Mouse (Mus musculus): Measurements from ENCODE around the gene Aox2. TPM values are rescaled to one million over a fixed set of nuclear protein-coding genes. Genes with fewer than 3 reads are reported as not detected.

The Aox2 gene
- polyA plus RNA-seq, 1 experiment from 2014 or later = not detected

GRCm38 (mm10) chr1:58294730-58295129 lies 16.6 kb downstream of the Aox2 start:
- no peak for ATAC-seq (ENCODE audit: low FRiP score, low read depth)
- Histone ChIP-seq H3K27ac (no peak overlapping the region), H3K4me1 (no peaks in the 10 kb centered on the region), H3K4me3 (no peak overlapping the region), H3K4me2 (replicated peaks) (no peak overlapping the region), H3K27me3 (replicated peaks) (no peaks in the 10 kb centered on the region), H3K9me3 (no peaks in the 10 kb centered on the region), H3K36me3 (no peaks in the 10 kb centered on the region), H3K9ac (no peak overlapping the region)
- WGBS = 84% methylated on average over 5 of the region's 5 CpGs

GRCm38 (mm10) chr1:58296278-58296677 lies 18.2 kb downstream of the Aox2 start:
- ATAC-seq (ENCODE audit: low FRiP score, low read depth) = peak; percentile 70; the same call in 1 of the 2 replicates
- H3K9ac ChIP-seq = no peak overlapping the region
- no peaks in the 10 kb centered on the region for H3K36me3 ChIP-seq
- no peak overlapping the region for H3K27ac ChIP-seq
- H3K4me2 ChIP-seq (replicated peaks) = no peak overlapping the region
- no peaks in the 10 kb centered on the region for H3K9me3 ChIP-seq
- 2% methylated on average over 7 of the region's 7 CpGs for WGBS
- no peaks in the 10 kb centered on the region for H3K27me3 ChIP-seq (replicated peaks)
- no peaks in the 10 kb centered on the region for H3K4me1 ChIP-seq
- no peak overlapping the region for H3K4me3 ChIP-seq

DNA sequence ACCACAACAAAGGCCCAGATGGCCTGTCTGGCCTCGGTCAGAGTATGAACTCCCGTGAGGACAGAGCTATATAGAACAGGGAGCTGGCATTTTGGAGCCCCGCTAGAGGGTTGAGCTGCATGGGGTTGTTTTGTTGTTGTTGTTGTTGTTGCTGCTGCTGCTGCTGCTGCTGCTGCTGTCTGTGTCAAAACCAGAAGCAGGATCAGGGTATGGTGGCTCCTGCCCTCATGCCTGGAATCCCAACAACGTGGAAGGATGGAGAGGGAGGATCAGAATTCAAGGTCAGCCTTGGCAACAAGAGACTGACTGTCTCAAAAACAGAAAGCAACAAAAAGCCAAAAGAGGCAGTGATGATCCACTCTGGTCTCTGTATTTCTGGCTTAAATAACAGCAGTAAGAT lies 18.7 kb downstream of the Aox2 start:
- ATAC-seq (ENCODE audit: low FRiP score, low read depth) = no peak

GRCm38 (mm10) chr1:58298347-58298746 lies 20.2 kb downstream of the Aox2 start:
- WGBS = 78% methylated on average over 6 of the region's 6 CpGs
- H3K9me3 ChIP-seq = no peaks in the 10 kb centered on the region

More for the DNA sequence above, 18.7 kb downstream of the Aox2 start:
- no peak overlapping the region for H3K9ac ChIP-seq
- no peak overlapping the region for H3K4me2 ChIP-seq (replicated peaks)
- WGBS = 48% methylated on average over 4 of the region's 4 CpGs
- H3K36me3 ChIP-seq = no peaks in the 10 kb centered on the region
- H3K27me3 ChIP-seq (replicated peaks) = no peaks in the 10 kb centered on the region
- no peak overlapping the region for H3K27ac ChIP-seq
- H3K9me3 ChIP-seq = no peaks in the 10 kb centered on the region
- H3K4me3 ChIP-seq = no peak overlapping the region
- H3K4me1 ChIP-seq = no peaks in the 10 kb centered on the region

DNA sequence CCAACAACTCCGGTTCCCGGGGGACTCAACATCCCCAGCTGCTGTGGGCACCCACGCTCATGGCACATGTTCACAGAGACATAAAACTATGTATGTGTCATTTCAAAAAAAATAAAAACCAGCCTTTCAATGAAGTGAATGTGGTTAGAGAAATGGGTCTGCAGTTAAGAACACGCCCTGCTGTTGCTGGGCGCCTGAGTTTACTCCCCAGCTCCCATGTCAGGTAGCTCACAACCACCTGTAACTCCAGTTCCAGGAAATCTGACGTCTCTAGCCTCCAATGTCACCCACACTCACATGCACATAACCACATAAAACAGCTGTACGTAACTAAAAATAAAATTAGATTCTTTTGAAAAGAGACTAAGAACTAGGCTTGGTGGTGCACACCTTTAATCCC lies 22.9 kb downstream of the Aox2 start:
- no peaks in the 10 kb centered on the region for H3K36me3 ChIP-seq
- H3K27ac ChIP-seq = no peak overlapping the region
- no peak overlapping the region for H3K4me3 ChIP-seq
- H3K9me3 ChIP-seq = no peaks in the 10 kb centered on the region
- no peaks in the 10 kb centered on the region for H3K27me3 ChIP-seq (replicated peaks)
- 93% methylated on average over 7 of the region's 7 CpGs for WGBS
- no peak for ATAC-seq (ENCODE audit: low FRiP score, low read depth)
- no peaks in the 10 kb centered on the region for H3K4me1 ChIP-seq
- no peak overlapping the region for H3K9ac ChIP-seq
- H3K4me2 ChIP-seq (replicated peaks) = no peak overlapping the region

More at GRCm38 (mm10) chr1:58298347-58298746, 20.2 kb downstream of the Aox2 start:
- Histone ChIP-seq H3K4me1 (no peaks in the 10 kb centered on the region), H3K4me3 (no peak overlapping the region), H3K4me2 (replicated peaks) (no peak overlapping the region), H3K27me3 (replicated peaks) (no peaks in the 10 kb centered on the region), H3K36me3 (no peaks in the 10 kb centered on the region), H3K9ac (no peak overlapping the region), H3K27ac (no peak overlapping the region)
- ATAC-seq (ENCODE audit: low FRiP score, low read depth) = no peak

DNA sequence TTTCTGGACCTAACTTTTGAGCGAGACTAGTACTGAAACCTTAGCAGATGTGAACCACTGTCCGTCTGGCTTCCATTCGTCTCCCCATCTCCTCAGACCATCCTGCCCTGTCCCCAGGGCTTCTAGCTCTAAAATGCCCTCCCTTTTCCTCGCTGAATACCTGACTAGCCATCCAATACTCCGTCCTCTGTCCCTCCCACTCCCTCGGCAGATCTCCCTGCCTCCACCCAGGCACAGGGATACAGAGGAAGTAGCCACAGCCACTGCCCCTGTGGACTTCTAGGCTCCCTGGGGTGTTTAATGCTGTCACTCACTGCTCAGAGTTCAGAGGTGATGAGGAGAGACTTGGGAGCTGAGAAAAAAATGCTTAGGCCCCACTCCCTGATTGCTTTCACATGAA lies 23.9 kb downstream of the Aox2 start:
- Histone ChIP-seq H3K27me3 (replicated peaks) (no peaks in the 10 kb centered on the region), H3K4me3 (no peak overlapping the region), H3K4me1 (no peaks in the 10 kb centered on the region), H3K27ac (no peak overlapping the region), H3K9me3 (no peaks in the 10 kb centered on the region), H3K9ac (no peak overlapping the region), H3K4me2 (replicated peaks) (no peak overlapping the region), H3K36me3 (no peaks in the 10 kb centered on the region)
- no peak for ATAC-seq (ENCODE audit: low FRiP score, low read depth)
- WGBS = 70% methylated on average over 6 of the region's 6 CpGs

GRCm38 (mm10) chr1:58303009-58303408 lies 24.9 kb downstream of the Aox2 start:
- H3K9me3 ChIP-seq = no peaks in the 10 kb centered on the region
- no peak overlapping the region for H3K9ac ChIP-seq
- no peaks in the 10 kb centered on the region for H3K27me3 ChIP-seq (replicated peaks)
- H3K4me2 ChIP-seq (replicated peaks) = no peak overlapping the region
- no peak for ATAC-seq (ENCODE audit: low FRiP score, low read depth)
- H3K4me1 ChIP-seq = no peaks in the 10 kb centered on the region
- WGBS = 92% methylated on average over 6 of the region's 6 CpGs
- H3K4me3 ChIP-seq = no peak overlapping the region
- H3K27ac ChIP-seq = no peak overlapping the region
- H3K36me3 ChIP-seq = no peaks in the 10 kb centered on the region

- no peaks in the 10 kb centered on the region for H3K36me3 ChIP-seq
- H3K9ac ChIP-seq = no peak overlapping the region
- H3K27ac ChIP-seq = no peak overlapping the region
- no peak overlapping the region for H3K4me2 ChIP-seq (replicated peaks)
- H3K9me3 ChIP-seq = no peaks in the 10 kb centered on the region
- no peak overlapping the region for H3K4me3 ChIP-seq
- no peak for ATAC-seq (ENCODE audit: low FRiP score, low read depth)
- WGBS = 77% methylated on average over 4 of the region's 4 CpGs
- no peaks in the 10 kb centered on the region for H3K27me3 ChIP-seq (replicated peaks)
- no peaks in the 10 kb centered on the region for H3K4me1 ChIP-seq
Measured at GRCm38 (mm10) chr1:58303726-58304125, 25.6 kb downstream of the Aox2 start.

DNA sequence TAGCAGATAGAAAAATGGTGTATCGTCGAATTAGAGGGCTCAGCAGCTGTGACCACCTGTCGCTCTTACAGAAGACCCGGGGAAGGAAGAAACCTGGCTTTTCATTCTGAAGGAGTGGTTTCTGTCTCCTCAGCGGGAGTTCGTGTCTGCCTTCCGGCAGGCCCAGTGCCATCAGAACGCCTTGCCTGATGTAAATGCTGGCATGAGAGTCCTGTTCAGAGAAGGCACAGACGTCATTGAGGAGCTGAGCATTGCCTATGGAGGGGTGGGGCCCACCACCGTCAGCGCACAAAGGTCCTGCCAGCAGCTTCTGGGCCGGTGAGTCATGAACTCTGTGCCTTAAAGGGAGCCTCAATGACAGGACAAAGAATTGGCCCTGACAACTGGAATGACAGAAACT lies 26.2 kb downstream of the Aox2 start:
- Histone ChIP-seq H3K4me1 (no peaks in the 10 kb centered on the region), H3K9me3 (no peaks in the 10 kb centered on the region), H3K27ac (no peak overlapping the region), H3K4me3 (no peak overlapping the region), H3K27me3 (replicated peaks) (no peaks in the 10 kb centered on the region), H3K36me3 (no peaks in the 10 kb centered on the region), H3K4me2 (replicated peaks) (no peak overlapping the region), H3K9ac (no peak overlapping the region)
- 61% methylated on average over 12 of the region's 12 CpGs for whole genome bisulfite sequencing
- no peak for ATAC-seq (ENCODE audit: low FRiP score, low read depth)

DNA sequence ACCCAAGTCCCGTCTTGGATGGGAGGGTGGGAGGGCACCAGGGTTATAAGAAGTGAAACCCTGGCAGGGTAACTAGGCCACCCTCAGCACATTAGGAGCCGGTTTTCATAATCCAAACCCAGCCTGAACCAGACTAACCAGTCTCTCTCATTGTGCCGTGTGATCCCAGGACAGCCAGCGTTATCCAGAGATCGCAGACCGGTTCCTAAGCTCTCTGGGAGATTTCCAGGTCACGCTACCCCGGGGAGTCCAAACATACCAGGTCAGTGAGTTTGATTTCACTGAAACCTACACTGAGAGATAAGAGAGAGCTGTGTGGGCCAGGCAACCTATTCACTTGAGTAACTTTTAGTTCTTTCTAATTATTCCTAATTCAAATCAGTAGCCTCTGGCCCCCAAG lies 29.1 kb downstream of the Aox2 start:
- Histone ChIP-seq H3K9ac (no peak overlapping the region), H3K36me3 (no peaks in the 10 kb centered on the region), H3K9me3 (no peaks in the 10 kb centered on the region), H3K27me3 (replicated peaks) (no peaks in the 10 kb centered on the region), H3K27ac (no peak overlapping the region), H3K4me2 (replicated peaks) (no peak overlapping the region), H3K4me1 (no peaks in the 10 kb centered on the region), H3K4me3 (no peak overlapping the region)
- ATAC-seq (ENCODE audit: low FRiP score, low read depth) = no peak
- 93% methylated on average over 8 of the region's 8 CpGs for WGBS

GRCm38 (mm10) chr1:58308594-58308993 lies 30.5 kb downstream of the Aox2 start:
- no peak for ATAC-seq (ENCODE audit: low FRiP score, low read depth)
- Histone ChIP-seq H3K4me1 (no peaks in the 10 kb centered on the region), H3K9me3 (no peaks in the 10 kb centered on the region), H3K9ac (no peak overlapping the region), H3K36me3 (no peaks in the 10 kb centered on the region), H3K4me2 (replicated peaks) (no peak overlapping the region), H3K4me3 (no peak overlapping the region), H3K27me3 (replicated peaks) (no peaks in the 10 kb centered on the region), H3K27ac (no peak overlapping the region)
- WGBS = 87% methylated on average over 8 of the region's 8 CpGs

- no peak overlapping the region for H3K4me2 ChIP-seq (replicated peaks)
- no peak for ATAC-seq (ENCODE audit: low FRiP score, low read depth)
- H3K4me3 ChIP-seq = no peak overlapping the region
- no peaks in the 10 kb centered on the region for H3K36me3 ChIP-seq
- H3K9ac ChIP-seq = no peak overlapping the region
- 82% methylated on average over 4 of the region's 4 CpGs for WGBS
- H3K9me3 ChIP-seq = no peaks in the 10 kb centered on the region
- H3K27ac ChIP-seq = no peak overlapping the region
- H3K4me1 ChIP-seq = no peaks in the 10 kb centered on the region
- no peaks in the 10 kb centered on the region for H3K27me3 ChIP-seq (replicated peaks)
Measured at GRCm38 (mm10) chr1:58309853-58310252, 31.7 kb downstream of the Aox2 start.

GRCm38 (mm10) chr1:58311221-58311864 lies 33.2 kb downstream of the Aox2 start:
- Histone ChIP-seq H3K4me2 (replicated peaks) (no peak overlapping the region), H3K27ac (no peak overlapping the region), H3K9me3 (no peaks in the 10 kb centered on the region), H3K4me1 (no peaks in the 10 kb centered on the region), H3K9ac (no peak overlapping the region), H3K27me3 (replicated peaks) (no peaks in the 10 kb centered on the region), H3K4me3 (no peak overlapping the region), H3K36me3 (no peaks in the 10 kb centered on the region)
- WGBS = 82% methylated on average over 7 of the region's 7 CpGs
- no peak for ATAC-seq (ENCODE audit: low FRiP score, low read depth)
